Mouse (Mus musculus): ENCODE results near the gene Olfr874. TPM values are rescaled to one million over a fixed set of nuclear protein-coding genes. Genes with fewer than 3 reads are reported as not detected.

Gene Olfr874
- not detected for polyA plus RNA-seq (2014; fragmentation: Illumina TruSeq; extraction: RNeasy Lipid Tissue Mini Kit (QIAGEN cat#74804); ENCODE audit: low read depth, low replicate concordance)

DNA sequence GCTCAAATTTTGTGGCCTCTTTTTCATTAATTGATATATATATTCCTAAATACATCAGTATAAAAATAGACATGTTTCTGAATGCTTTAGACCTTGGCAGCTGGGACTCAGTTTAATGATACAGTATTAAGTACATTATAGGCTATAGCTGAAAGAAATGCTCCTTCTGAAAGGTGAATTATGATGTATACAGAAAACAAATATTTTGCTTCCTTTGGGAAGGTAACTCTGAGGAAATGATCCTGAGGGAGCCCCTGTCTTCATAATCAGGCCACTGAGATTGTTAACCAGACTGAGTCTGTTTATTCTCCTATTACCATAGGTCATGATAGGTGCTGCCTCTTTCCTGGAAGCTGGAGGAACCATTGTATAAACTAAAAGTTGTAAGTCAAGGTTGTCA lies at the start of gene Olfr874:
TSS of gene Olfr874 (plus strand) at position 301 of the 400 bp plus-strand sequence.

DNA sequence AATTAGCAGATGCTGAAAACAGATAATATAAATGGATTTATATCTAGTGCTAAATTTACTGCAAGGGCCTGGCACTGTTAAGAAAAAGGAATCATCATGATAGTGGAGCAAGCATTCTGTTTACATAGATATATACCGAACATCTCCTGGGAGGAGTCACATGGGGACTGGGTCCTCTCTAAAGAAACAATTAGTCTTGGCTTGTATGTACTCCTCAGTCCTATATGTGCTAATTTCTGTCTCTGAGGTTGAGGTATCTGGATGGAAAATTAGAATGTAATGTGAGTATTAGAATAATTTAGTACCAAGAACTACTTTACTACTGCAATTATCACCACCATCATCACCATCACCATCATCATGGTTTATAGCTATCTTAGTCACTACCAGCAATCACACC lies 28.8 kb upstream of the Olfr874 start, which contains the start of gene Olfr160:
TSS of gene Olfr160 (minus strand) at position 101 of the 400 bp plus-strand sequence.

DNA sequence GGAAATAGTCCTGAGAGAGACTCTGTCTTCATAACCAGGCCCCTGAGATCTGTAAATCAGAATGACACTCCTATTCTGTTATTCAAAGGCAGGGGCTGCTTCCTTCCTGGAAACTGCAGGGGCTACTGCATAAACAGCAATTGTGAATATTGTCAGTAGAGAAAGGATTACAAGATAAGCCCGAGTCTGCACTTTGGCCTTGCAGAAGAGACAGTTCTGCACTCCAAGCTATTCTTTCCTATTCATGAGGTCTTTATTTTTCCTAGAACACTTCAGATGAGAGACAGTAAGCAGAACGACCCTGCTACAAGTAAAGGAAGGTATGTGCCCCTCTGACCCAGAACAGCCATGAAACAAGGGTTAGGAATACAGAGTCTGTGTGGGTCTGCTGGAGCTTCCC lies 26.9 kb downstream of the Olfr874 start, which contains the start of gene Olfr875:
TSS of gene Olfr875 (plus strand) at position 99 of the 400 bp plus-strand sequence.

Other genes starting within 250 kb of the Olfr874 start
- 6.1 TPM for gene Esam, start 217.0 kb upstream of the Olfr874 start, polyA plus RNA-seq (2014; fragmentation: Illumina TruSeq; extraction: RNeasy Lipid Tissue Mini Kit (QIAGEN cat#74804); ENCODE audit: low read depth, low replicate concordance)
- gene Vsig2, start 205.9 kb upstream of the Olfr874 start, polyA plus RNA-seq (2014; fragmentation: Illumina TruSeq; extraction: RNeasy Lipid Tissue Mini Kit (QIAGEN cat#74804); ENCODE audit: low read depth, low replicate concordance) = 1.9 TPM
- not detected for gene Nrgn, start 192.2 kb upstream of the Olfr874 start, polyA plus RNA-seq (2014; fragmentation: Illumina TruSeq; extraction: RNeasy Lipid Tissue Mini Kit (QIAGEN cat#74804); ENCODE audit: low read depth, low replicate concordance)
- gene Siae, start 189.4 kb upstream of the Olfr874 start, polyA plus RNA-seq (2014; fragmentation: Illumina TruSeq; extraction: RNeasy Lipid Tissue Mini Kit (QIAGEN cat#74804); ENCODE audit: low read depth, low replicate concordance) = 36.4 TPM
- 20.2 TPM for gene Spa17, start 131.4 kb upstream of the Olfr874 start, polyA plus RNA-seq (2014; fragmentation: Illumina TruSeq; extraction: RNeasy Lipid Tissue Mini Kit (QIAGEN cat#74804); ENCODE audit: low read depth, low replicate concordance)
- gene Tbrg1, start 87.8 kb upstream of the Olfr874 start, polyA plus RNA-seq (2014; fragmentation: Illumina TruSeq; extraction: RNeasy Lipid Tissue Mini Kit (QIAGEN cat#74804); ENCODE audit: low read depth, low replicate concordance) = 23.7 TPM
- gene Panx3, start 75.9 kb upstream of the Olfr874 start, polyA plus RNA-seq (2014; fragmentation: Illumina TruSeq; extraction: RNeasy Lipid Tissue Mini Kit (QIAGEN cat#74804); ENCODE audit: low read depth, low replicate concordance) = 0.35 TPM
- not detected for gene Olfr160, start 28.9 kb upstream of the Olfr874 start, polyA plus RNA-seq (2014; fragmentation: Illumina TruSeq; extraction: RNeasy Lipid Tissue Mini Kit (QIAGEN cat#74804); ENCODE audit: low read depth, low replicate concordance)
- gene Olfr875, start 26.8 kb downstream of the Olfr874 start, polyA plus RNA-seq (2014; fragmentation: Illumina TruSeq; extraction: RNeasy Lipid Tissue Mini Kit (QIAGEN cat#74804); ENCODE audit: low read depth, low replicate concordance) = not detected
- not detected for gene Olfr876, start 57.9 kb downstream of the Olfr874 start, polyA plus RNA-seq (2014; fragmentation: Illumina TruSeq; extraction: RNeasy Lipid Tissue Mini Kit (QIAGEN cat#74804); ENCODE audit: low read depth, low replicate concordance)
- gene Olfr877, start 109.2 kb downstream of the Olfr874 start, polyA plus RNA-seq (2014; fragmentation: Illumina TruSeq; extraction: RNeasy Lipid Tissue Mini Kit (QIAGEN cat#74804); ENCODE audit: low read depth, low replicate concordance) = 0.87 TPM
- gene Olfr145, start 151.6 kb downstream of the Olfr874 start, polyA plus RNA-seq (2014; fragmentation: Illumina TruSeq; extraction: RNeasy Lipid Tissue Mini Kit (QIAGEN cat#74804); ENCODE audit: low read depth, low replicate concordance) = not detected
- gene Olfr878, start 172.7 kb downstream of the Olfr874 start, polyA plus RNA-seq (2014; fragmentation: Illumina TruSeq; extraction: RNeasy Lipid Tissue Mini Kit (QIAGEN cat#74804); ENCODE audit: low read depth, low replicate concordance) = not detected
- not detected for gene Olfr881, start 246.7 kb downstream of the Olfr874 start, polyA plus RNA-seq (2014; fragmentation: Illumina TruSeq; extraction: RNeasy Lipid Tissue Mini Kit (QIAGEN cat#74804); ENCODE audit: low read depth, low replicate concordance)